Mouse (Mus musculus) kidney, adult 2 months (tissue): ENCODE measurements around the gene Foxo6.

Source experiments
- CTCF ChIP-seq: fragments of 200-500 bp; conservative IDR thresholded peaks from 2 replicates; pipeline ENCODE4 v1.5.1; 2011; ENCODE audit warnings: low read depth, mild to moderate bottlenecking, control low read depth, low read length, moderate library complexity, mixed read lengths; ENCODE audit not compliant: insufficient read depth, insufficient read length
- POLR2A ChIP-seq: fragments of 200-500 bp; IDR thresholded peaks from one replicate; pipeline ENCODE4 v1.6.1; 2011; ENCODE audit warnings: low read depth, low read length, control low read depth

- TF ChIP-seq POLR2A = no peak
- no peak for TF ChIP-seq CTCF
Measured at GRCm38 (mm10) chr4:120284187-120284586, 3.0 kb downstream of the Foxo6 start.
